Mouse (Mus musculus) layer of hippocampus, adult 2 months (tissue): Measurements from ENCODE around the gene Srsf11. TPM values are rescaled to one million over a fixed set of nuclear protein-coding genes. Genes with fewer than 3 reads are reported as not detected.

Source experiments
- DNase-seq, 2 experiments: peaks; one replicate each; pipeline ENCODE4 v3.0.0; 2022; ENCODE audit warnings: low spot score in 2 of 2
- H3K27ac ChIP-seq: fragments of 200-600 bp; 2 replicates; pipeline ENCODE4 v1.8.1; 2022
- H3K4me3 ChIP-seq: fragments of 200-600 bp; 2 replicates; pipeline ENCODE4 v1.8.1; 2022; ENCODE audit warnings: mild to moderate bottlenecking
- CTCF ChIP-seq: fragments of 200-600 bp; conservative IDR thresholded peaks from 2 replicates; pipeline ENCODE4 v1.8.1; 2022; ENCODE audit warnings: antibody characterized with exemption, mild to moderate bottlenecking, moderate library complexity
- long read RNA-seq, 2 experiments: library from polyadenylated mRNA; stranded (forward); transcript quantifications; one replicate each; pipeline ENCODE4 v2.0.0; 2021; ENCODE audit warnings: borderline mapping rate in 2 of 2
- total RNA-seq, 2 experiments: library from RNA; stranded (reverse); gene quantifications; 2 replicates each; pipeline ENCODE4 v1.2.3; 2021

Srsf11 gene
- 100 to 1,000 TPM; 194 to 207 TPM for total RNA-seq
- long read RNA-seq, experiment 1, transcript Srsf11-202 (12 exons, 2,654 nt) = minor isoform, 9 of 73 reads
- long read RNA-seq, experiment 1, transcript Srsf11-204 (13 exons, 3,106 nt) = major isoform, 27 of 73 reads
- long read RNA-seq, experiment 1, partial matches to known transcripts = 7 of 73 reads
- long read RNA-seq, experiment 1, other reads (novel, unspliced or antisense) = 23 of 73 reads
- long read RNA-seq, experiment 2, transcript Srsf11-202 (12 exons, 2,654 nt) = major isoform, 15 of 81 reads
- long read RNA-seq, experiment 2, transcript Srsf11-219 (1 exons, 1,570 nt) = minor isoform, 6 of 81 reads
- long read RNA-seq, experiment 2, transcript Srsf11-204 (13 exons, 3,106 nt) = major isoform, 15 of 81 reads
- long read RNA-seq, experiment 2, partial matches to known transcripts = 10 of 81 reads
- long read RNA-seq, experiment 2, other reads (novel, unspliced or antisense) = 29 of 81 reads

- TF ChIP-seq CTCF = no peak
- peak within 1 kb of the TSS; percentile 81 for H3K4me3 ChIP-seq
- H3K27ac ChIP-seq = peak within 1 kb of the TSS; percentile 96
- peak; percentile 94 to 96 for DNase-seq
These were observed at the start of gene Srsf11, which contains the start of gene Lrrc40 for GRCm38 (mm10) chr3:158036329-158036988. TSS of gene Srsf11 (minus strand) at chr3:158036639. TSS of gene Lrrc40 (plus strand) at chr3:158036662.

GRCm38 (mm10) chr3:158077828-158078227 lies 41.4 kb upstream of the Srsf11 start:
- no peak for TF ChIP-seq CTCF
- DNase-seq = no peak
- Histone ChIP-seq H3K27ac (no peak overlapping the region), H3K4me3 (no peak overlapping the region)

GRCm38 (mm10) chr3:158077380-158077772 lies 40.9 kb upstream of the Srsf11 start:
- no peak overlapping the region for H3K4me3 ChIP-seq
- no peak for TF ChIP-seq CTCF
- no peak for DNase-seq
- no peak overlapping the region; the same call in 1 of the 2 replicates for H3K27ac ChIP-seq

- no peak for DNase-seq
- Histone ChIP-seq H3K4me3 (no peak overlapping the region), H3K27ac (no peak overlapping the region; the same call in 1 of the 2 replicates)
- TF ChIP-seq CTCF = peak; percentile 87
These were observed 40.4 kb upstream of the Srsf11 start for GRCm38 (mm10) chr3:158076685-158077379.

- TF ChIP-seq CTCF = no peak
- DNase-seq = no peak
- H3K4me3 ChIP-seq = no peak overlapping the region
- H3K27ac ChIP-seq = peak overlapping the region; percentile 18; the same call in 1 of the 2 replicates
These were observed 38.6 kb upstream of the Srsf11 start for GRCm38 (mm10) chr3:158075004-158075403.

- TF ChIP-seq CTCF = no peak
- no peak overlapping the region for H3K4me3 ChIP-seq
- H3K27ac ChIP-seq = no peak overlapping the region
- DNase-seq = no peak
These were observed 32.3 kb upstream of the Srsf11 start for GRCm38 (mm10) chr3:158068613-158069263.

GRCm38 (mm10) chr3:158067916-158068315 lies 31.5 kb upstream of the Srsf11 start:
- no peak overlapping the region for H3K27ac ChIP-seq
- no peak for TF ChIP-seq CTCF
- DNase-seq = no peak
- H3K4me3 ChIP-seq = no peak overlapping the region

GRCm38 (mm10) chr3:158065256-158065655 lies 28.8 kb upstream of the Srsf11 start:
- no peak for DNase-seq
- H3K27ac ChIP-seq = no peak overlapping the region
- no peak for TF ChIP-seq CTCF
- no peak overlapping the region for H3K4me3 ChIP-seq

GRCm38 (mm10) chr3:158061811-158062523 lies 25.5 kb upstream of the Srsf11 start:
- no peak for TF ChIP-seq CTCF
- no peak overlapping the region for H3K4me3 ChIP-seq
- DNase-seq = no peak
- no peak overlapping the region for H3K27ac ChIP-seq

GRCm38 (mm10) chr3:158060621-158061291 lies 24.3 kb upstream of the Srsf11 start:
- DNase-seq = no peak
- Histone ChIP-seq H3K27ac (peak overlapping the region; percentile 39; the same call in 1 of the 2 replicates), H3K4me3 (no peak overlapping the region)
- no peak for TF ChIP-seq CTCF

GRCm38 (mm10) chr3:158049508-158049907 lies 13.1 kb upstream of the Srsf11 start:
- TF ChIP-seq CTCF = peak; percentile 60
- H3K4me3 ChIP-seq = no peak overlapping the region
- no peak overlapping the region for H3K27ac ChIP-seq
- no peak for DNase-seq
